Mouse (Mus musculus): ENCODE measurements around the gene Ntn1.

- TF ChIP-seq CTCF (IDR thresholded peaks at IDR 0.05; ENCODE audit: low read depth, low read length) (no peak), POLR2A (IDR thresholded peaks at IDR 0.05; ENCODE audit: borderline replicate concordance, low read depth, low read length) (no peak)
Measured at GRCm38 (mm10) chr11:68378419-68378818, 22.2 kb downstream of the Ntn1 start.

Measured in bone marrow macrophage, adult 2 months (primary cell).